Mouse (Mus musculus): ENCODE data around the gene Exosc7. TPM values are rescaled to one million over a fixed set of nuclear protein-coding genes. Genes with fewer than 3 reads are reported as not detected.

Gene Exosc7
- polyA plus RNA-seq, 1 experiment from 2014 or later, result 63.6 TPM

DNA sequence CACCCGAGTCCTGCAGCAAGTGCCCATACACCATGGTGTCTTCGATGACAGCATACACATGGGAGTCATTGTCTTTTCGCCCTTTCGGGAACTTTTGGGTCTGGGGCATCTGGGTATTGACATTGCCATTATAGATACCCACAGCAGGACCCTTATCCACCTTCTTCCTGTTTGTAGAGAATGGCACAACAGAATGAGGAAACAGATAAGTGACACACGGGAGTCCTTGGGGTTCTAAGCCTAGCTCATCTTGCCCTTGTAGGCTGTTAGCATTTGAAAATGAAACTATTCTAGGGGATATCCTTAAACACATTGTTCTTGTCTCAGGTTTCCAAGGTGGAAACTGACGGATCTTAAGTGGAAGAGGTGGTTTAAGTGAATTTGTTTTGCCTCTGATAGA lies 60.7 kb downstream of the Exosc7 start:
- Histone ChIP-seq H3K36me3 (ENCODE audit: control insufficient read depth, insufficient read depth) (no peaks in the 10 kb centered on the region), H3K4me1 (ENCODE audit: control insufficient read depth, low read depth, low read length) (no peaks in the 10 kb centered on the region), H3K4me3 (ENCODE audit: low read depth, low read length) (no peak overlapping the region), H3K9me3 (replicated peaks; ENCODE audit: control insufficient read depth, low read length) (no peaks in the 10 kb centered on the region), H3K27me3 (ENCODE audit: control insufficient read depth, insufficient read depth, low read depth, low read length) (no peaks in the 10 kb centered on the region), H3K4me2 (ENCODE audit: low read depth, low read length) (no peak overlapping the region), H3K9ac (ENCODE audit: low read depth, low read length) (no peak overlapping the region), H3K27ac (ENCODE audit: low read length) (no peak overlapping the region)
- WGBS (ENCODE audit: insufficient replicate concordance), result 44% methylated on average over 6 of the region's 6 CpGs
- no peak for ATAC-seq (ENCODE audit: low read depth)

DNA sequence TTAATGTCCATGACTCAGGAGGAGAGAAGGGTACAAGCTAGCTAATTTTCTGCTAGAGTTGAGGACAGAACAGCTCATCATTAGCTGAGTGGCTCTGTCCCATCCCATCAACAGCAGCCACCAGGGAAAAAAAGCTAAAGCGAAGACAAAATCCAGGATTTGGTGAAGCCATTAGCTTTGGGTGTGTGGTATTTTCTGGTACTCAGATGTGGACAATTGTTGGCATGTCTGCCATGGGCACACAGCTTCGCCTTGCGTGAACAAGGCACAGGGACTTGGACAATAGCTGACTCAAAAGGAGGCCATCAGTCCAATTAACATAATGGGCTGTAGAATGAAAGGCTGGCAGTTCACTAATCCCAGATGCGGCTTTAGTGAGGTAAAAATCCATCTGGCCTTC lies 61.3 kb downstream of the Exosc7 start:
- Histone ChIP-seq H3K4me2 (ENCODE audit: low read depth, low read length) (no peak overlapping the region), H3K27ac (ENCODE audit: low read length) (no peak overlapping the region), H3K27me3 (ENCODE audit: control insufficient read depth, insufficient read depth, low read depth, low read length) (no peaks in the 10 kb centered on the region), H3K9ac (ENCODE audit: low read depth, low read length) (no peak overlapping the region), H3K9me3 (replicated peaks; ENCODE audit: control insufficient read depth, low read length) (no peaks in the 10 kb centered on the region), H3K36me3 (ENCODE audit: control insufficient read depth, insufficient read depth) (no peaks in the 10 kb centered on the region), H3K4me1 (ENCODE audit: control insufficient read depth, low read depth, low read length) (no peaks in the 10 kb centered on the region), H3K4me3 (ENCODE audit: low read depth, low read length) (no peak overlapping the region)
- WGBS (ENCODE audit: insufficient replicate concordance), result 70% methylated on average over 4 of the region's 4 CpGs
- no peak for ATAC-seq (ENCODE audit: low read depth)

DNA sequence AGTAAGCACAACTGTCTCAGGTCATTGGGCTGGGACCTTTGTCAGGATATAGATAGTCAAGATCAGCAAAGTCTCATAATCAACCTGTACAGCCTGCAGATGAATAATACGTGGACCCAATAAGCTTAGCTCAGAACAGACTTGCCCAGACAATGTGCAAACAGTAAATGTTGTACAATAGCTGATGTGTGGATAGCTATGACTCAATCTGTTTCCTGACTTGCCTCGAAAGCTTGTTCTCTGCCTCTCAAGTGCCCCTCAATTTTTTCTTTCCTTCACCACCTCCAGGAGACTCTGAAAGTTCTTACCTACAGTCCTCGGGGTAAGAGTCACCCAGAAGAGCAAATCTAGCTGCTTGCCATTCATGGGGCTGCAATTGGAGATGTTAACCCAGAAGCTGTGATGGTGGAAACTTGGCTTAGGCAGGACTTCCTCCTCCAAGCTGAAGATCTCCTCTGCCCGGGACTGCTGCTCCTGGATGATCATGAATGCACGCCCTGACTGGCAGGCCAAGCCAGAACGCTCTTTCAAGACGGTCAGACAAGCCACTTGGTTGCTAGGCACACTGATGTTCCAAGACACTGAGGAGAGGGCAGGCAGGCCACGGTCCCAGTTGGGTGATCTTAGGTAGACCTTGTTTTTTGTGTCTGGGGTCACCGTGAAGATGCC lies 64.5 kb downstream of the Exosc7 start:
- Histone ChIP-seq H3K9me3 (replicated peaks; ENCODE audit: control insufficient read depth, low read length) (no peaks in the 10 kb centered on the region), H3K27ac (ENCODE audit: low read length) (no peak overlapping the region), H3K4me3 (ENCODE audit: low read depth, low read length) (no peak overlapping the region), H3K9ac (ENCODE audit: low read depth, low read length) (no peak overlapping the region), H3K27me3 (ENCODE audit: control insufficient read depth, insufficient read depth, low read depth, low read length) (no peaks in the 10 kb centered on the region), H3K36me3 (ENCODE audit: control insufficient read depth, insufficient read depth) (no peaks in the 10 kb centered on the region), H3K4me2 (ENCODE audit: low read depth, low read length) (no peak overlapping the region), H3K4me1 (ENCODE audit: control insufficient read depth, low read depth, low read length) (no peaks in the 10 kb centered on the region)
- ATAC-seq (ENCODE audit: low read depth), result no peak
- WGBS (ENCODE audit: insufficient replicate concordance), result 54% methylated on average over 9 of the region's 9 CpGs

DNA sequence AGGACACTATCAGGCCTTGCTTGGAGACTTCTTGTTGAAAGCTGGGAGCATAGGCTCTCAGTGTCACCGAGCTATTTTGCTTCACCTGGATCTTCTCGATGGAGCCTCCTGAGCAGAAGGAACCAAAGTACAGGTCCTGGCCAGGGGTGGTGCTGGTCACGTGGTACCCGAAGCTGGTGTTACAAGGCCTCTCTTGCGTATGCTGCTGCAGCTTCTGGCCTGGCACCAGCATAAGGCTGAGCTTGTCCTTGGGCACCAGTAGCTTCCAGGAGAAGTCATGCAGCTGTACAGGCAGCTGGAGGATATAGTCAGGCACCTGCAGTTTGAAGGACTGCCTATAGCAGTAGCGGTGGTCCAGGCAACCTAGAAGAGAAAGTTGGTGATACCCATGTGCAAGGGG lies 67.0 kb downstream of the Exosc7 start:
- no peak overlapping the region for H3K4me2 ChIP-seq (ENCODE audit: low read depth, low read length)
- no peaks in the 10 kb centered on the region for H3K9me3 ChIP-seq (replicated peaks; ENCODE audit: control insufficient read depth, low read length)
- H3K27ac ChIP-seq (ENCODE audit: low read length), result no peak overlapping the region
- no peak for ATAC-seq (ENCODE audit: low read depth)
- H3K9ac ChIP-seq (ENCODE audit: low read depth, low read length), result no peak overlapping the region
- H3K4me3 ChIP-seq (ENCODE audit: low read depth, low read length), result no peak overlapping the region
- H3K36me3 ChIP-seq (ENCODE audit: control insufficient read depth, insufficient read depth), result no peaks in the 10 kb centered on the region
- H3K4me1 ChIP-seq (ENCODE audit: control insufficient read depth, low read depth, low read length), result no peaks in the 10 kb centered on the region
- H3K27me3 ChIP-seq (ENCODE audit: control insufficient read depth, insufficient read depth, low read depth, low read length), result no peaks in the 10 kb centered on the region
- WGBS (ENCODE audit: insufficient replicate concordance), result 65% methylated on average over 6 of the region's 6 CpGs

GRCm38 (mm10) chr9:123183226-123183625 lies 70.2 kb downstream of the Exosc7 start:
- no peak overlapping the region for H3K27ac ChIP-seq (ENCODE audit: low read length)
- no peak overlapping the region for H3K9ac ChIP-seq (ENCODE audit: low read depth, low read length)
- H3K9me3 ChIP-seq (replicated peaks; ENCODE audit: control insufficient read depth, low read length), result no peaks in the 10 kb centered on the region
- no peak for ATAC-seq (ENCODE audit: low read depth)
- WGBS (ENCODE audit: insufficient replicate concordance), result 53% methylated on average over 8 of the region's 8 CpGs
- no peak overlapping the region for H3K4me3 ChIP-seq (ENCODE audit: low read depth, low read length)
- H3K27me3 ChIP-seq (ENCODE audit: control insufficient read depth, insufficient read depth, low read depth, low read length), result no peaks in the 10 kb centered on the region
- no peaks in the 10 kb centered on the region for H3K4me1 ChIP-seq (ENCODE audit: control insufficient read depth, low read depth, low read length)
- H3K4me2 ChIP-seq (ENCODE audit: low read depth, low read length), result no peak overlapping the region
- H3K36me3 ChIP-seq (ENCODE audit: control insufficient read depth, insufficient read depth), result no peaks in the 10 kb centered on the region

DNA sequence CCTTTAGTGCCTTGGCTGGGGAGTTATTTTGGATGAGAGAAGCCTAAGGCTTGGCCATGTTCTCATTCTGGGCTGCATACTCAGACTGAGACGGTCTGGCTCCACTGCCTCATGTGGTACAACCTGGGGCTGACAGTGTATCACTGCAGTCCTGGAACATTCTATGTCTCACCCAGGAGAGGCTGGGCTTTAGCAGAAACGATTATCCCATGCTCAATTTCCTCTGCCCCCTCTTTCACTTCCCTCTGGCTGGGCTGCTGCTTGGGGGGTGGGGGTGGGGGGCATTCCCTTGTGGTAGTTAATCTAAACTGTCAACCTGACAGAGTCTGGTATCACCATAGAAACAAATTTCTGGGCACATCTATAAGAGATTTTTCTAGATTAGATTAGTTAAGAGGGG lies 72.5 kb downstream of the Exosc7 start:
- Histone ChIP-seq H3K9me3 (replicated peaks; ENCODE audit: control insufficient read depth, low read length) (no peaks in the 10 kb centered on the region), H3K27ac (ENCODE audit: low read length) (no peak overlapping the region), H3K4me3 (ENCODE audit: low read depth, low read length) (no peak overlapping the region), H3K9ac (ENCODE audit: low read depth, low read length) (no peak overlapping the region), H3K4me1 (ENCODE audit: control insufficient read depth, low read depth, low read length) (no peaks in the 10 kb centered on the region), H3K27me3 (ENCODE audit: control insufficient read depth, insufficient read depth, low read depth, low read length) (no peaks in the 10 kb centered on the region), H3K36me3 (ENCODE audit: control insufficient read depth, insufficient read depth) (no peaks in the 10 kb centered on the region), H3K4me2 (ENCODE audit: low read depth, low read length) (no peak overlapping the region)
- WGBS (ENCODE audit: insufficient replicate concordance), result 34% methylated on average over 2 of the region's 2 CpGs
- ATAC-seq (ENCODE audit: low read depth), result no peak

Other genes starting within 250 kb of the Exosc7 start
- gene Zfp445, start 247.2 kb upstream of the Exosc7 start, polyA plus RNA-seq (2015; fragmentation: Nextera tagmentation; extraction: Ambion mirVana), result 19.4 and 20.3 TPM in 2 replicates
- 0.69 and 1.0 TPM in 2 replicates for gene Zkscan7, start 227.5 kb upstream of the Exosc7 start, polyA plus RNA-seq (2015; fragmentation: Nextera tagmentation; extraction: Ambion mirVana)
- gene Zfp105, start 190.1 kb upstream of the Exosc7 start, polyA plus RNA-seq (2015; fragmentation: Nextera tagmentation; extraction: Ambion mirVana), result 1.6 and 1.8 TPM in 2 replicates
- 12.0 and 14.0 TPM in 2 replicates for gene 1110059G10Rik, start 162.2 kb upstream of the Exosc7 start, polyA plus RNA-seq (2015; fragmentation: Nextera tagmentation; extraction: Ambion mirVana)
- gene Kif15, start 162.2 kb upstream of the Exosc7 start, polyA plus RNA-seq (2015; fragmentation: Nextera tagmentation; extraction: Ambion mirVana), result 26.9 and 30.4 TPM in 2 replicates
- 6.5 and 6.6 TPM in 2 replicates for gene Tmem42, start 91.9 kb upstream of the Exosc7 start, polyA plus RNA-seq (2015; fragmentation: Nextera tagmentation; extraction: Ambion mirVana)
- gene Tgm4, start 78.5 kb upstream of the Exosc7 start, polyA plus RNA-seq (2015; fragmentation: Nextera tagmentation; extraction: Ambion mirVana), result 0.12 and 0.13 TPM in 2 replicates
- 26.3 and 27.6 TPM in 2 replicates for gene Zdhhc3, start within 50 bp of the Exosc7 start, polyA plus RNA-seq (2015; fragmentation: Nextera tagmentation; extraction: Ambion mirVana)
- gene Clec3b, start 37.7 kb downstream of the Exosc7 start, polyA plus RNA-seq (2015; fragmentation: Nextera tagmentation; extraction: Ambion mirVana), result 0.20 TPM in 1 of 2 replicates, not detected in the other
- 0.78 and 1.2 TPM in 2 replicates for gene Cdcp1, start 102.8 kb downstream of the Exosc7 start, polyA plus RNA-seq (2015; fragmentation: Nextera tagmentation; extraction: Ambion mirVana)
- 0.71 and 0.75 TPM in 2 replicates for gene Tmem158, start 147.5 kb downstream of the Exosc7 start, polyA plus RNA-seq (2015; fragmentation: Nextera tagmentation; extraction: Ambion mirVana)